Mouse (Mus musculus) cerebellum, adult 8-10 months (tissue): ENCODE data around the gene Slc6a21.
A peak's percentile ranks its signal among the peaks of the same experiment; 100 is the strongest.

Source experiments
- DNase-seq: peaks from one replicate; pipeline ENCODE4 v3.0.0; 2022

The Slc6a21 gene

GRCm38 (mm10) chr7:45257063-45257840 is 20.1 kb upstream of the Slc6a21 start:
- DNase-seq, result no peak

DNA sequence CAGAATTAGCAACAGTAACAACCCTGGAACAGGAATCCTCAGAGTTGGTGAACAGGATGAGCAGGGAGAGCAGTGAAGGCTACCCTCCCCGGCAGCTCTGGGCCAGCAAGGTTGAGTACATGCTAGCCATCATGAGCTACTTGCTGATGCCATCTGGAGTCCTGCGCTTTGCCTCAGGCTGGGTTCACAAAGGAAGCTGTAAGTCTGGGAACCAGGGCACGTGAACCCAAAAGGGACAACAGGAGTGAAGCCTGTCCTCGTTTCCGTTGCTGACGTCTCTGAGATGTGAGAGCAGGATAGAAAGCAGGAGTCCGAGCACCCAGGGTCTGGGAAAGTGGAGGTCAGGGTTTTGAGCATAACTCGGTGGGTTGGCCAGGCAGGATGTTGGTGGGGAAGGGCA is 18.0 kb upstream of the Slc6a21 start:
- DNase-seq, result no peak

GRCm38 (mm10) chr7:45262266-45262665 is 15.0 kb upstream of the Slc6a21 start:
- no peak for DNase-seq

DNA sequence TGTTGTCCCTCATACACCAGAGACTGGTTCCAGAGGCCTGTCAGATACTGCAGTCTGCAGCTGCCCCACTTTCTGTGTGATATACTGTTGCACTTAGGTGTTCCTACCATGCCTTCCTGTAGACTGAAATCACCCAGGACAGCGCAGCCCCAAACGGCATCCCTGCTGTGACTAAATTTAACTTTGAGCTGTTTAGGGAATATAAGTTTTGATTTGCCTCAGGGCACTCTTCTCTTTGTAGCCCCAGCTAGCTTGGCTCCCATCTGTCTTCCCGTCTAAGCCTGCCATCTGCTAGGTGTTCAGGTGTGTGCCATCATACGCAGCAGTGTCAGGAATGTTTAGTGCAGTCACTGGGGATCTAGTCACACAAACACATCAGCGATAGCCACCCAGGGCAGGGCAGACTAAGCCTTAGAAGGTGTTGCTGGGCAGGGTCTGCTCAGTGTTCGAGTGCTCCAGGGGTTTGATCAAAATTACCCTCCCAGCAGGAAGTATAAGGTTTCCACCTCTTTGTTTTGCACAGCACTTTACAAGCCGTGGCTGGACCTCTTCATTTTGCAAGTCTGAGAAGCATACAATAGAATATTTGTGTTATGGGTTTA is 14.2 kb upstream of the Slc6a21 start:
- DNase-seq, result no peak

- no peak for DNase-seq
Observed at GRCm38 (mm10) chr7:45264348-45264747, 13.0 kb upstream of the Slc6a21 start.

- DNase-seq, result no peak
Observed at GRCm38 (mm10) chr7:45265518-45265917, 11.8 kb upstream of the Slc6a21 start.

- DNase-seq, result no peak
Observed at GRCm38 (mm10) chr7:45272786-45273412, 4.4 kb upstream of the Slc6a21 start.

GRCm38 (mm10) chr7:45273672-45274071 is 3.6 kb upstream of the Slc6a21 start:
- no peak for DNase-seq

DNA sequence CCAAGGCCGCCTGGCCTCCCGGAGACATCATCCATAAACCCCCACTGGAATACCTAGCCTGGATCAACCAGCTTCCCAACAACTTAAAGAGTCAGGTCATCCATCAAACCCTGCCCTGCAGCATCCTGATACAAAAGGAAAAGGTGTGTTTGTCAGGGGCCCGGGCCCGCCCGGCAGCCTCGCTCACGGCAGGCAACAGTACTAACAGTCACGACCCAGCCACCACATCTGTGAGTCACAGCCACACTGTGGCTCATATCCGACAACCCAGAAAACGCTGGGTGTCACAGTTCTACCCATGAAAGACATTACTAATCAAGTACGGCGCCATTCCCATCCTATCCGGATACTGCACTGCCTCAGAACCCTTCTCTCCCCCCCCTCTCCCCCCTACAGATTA is 9.2 kb downstream of the Slc6a21 start:
- no peak for DNase-seq

DNA sequence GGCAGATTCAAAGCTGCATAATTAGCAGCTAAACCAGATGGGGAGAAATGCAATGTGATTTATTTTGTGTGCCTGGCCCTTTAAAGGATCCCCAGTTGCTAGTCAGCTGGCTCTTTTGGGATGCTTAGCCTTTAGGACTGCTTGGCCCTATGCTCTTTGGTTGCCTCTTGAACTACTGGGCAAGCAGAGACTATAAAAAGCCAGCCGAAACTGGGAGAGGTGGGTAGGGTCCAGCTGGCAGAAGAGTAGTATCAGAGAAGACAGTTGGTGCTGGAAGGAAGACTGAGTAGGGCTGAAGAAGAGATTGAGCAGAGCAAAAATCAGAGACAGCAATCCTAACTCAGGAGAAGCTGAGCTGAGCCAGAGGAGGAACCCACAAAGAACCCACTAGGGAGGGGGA is 19.3 kb downstream of the Slc6a21 start:
- DNase-seq, result no peak

DNA sequence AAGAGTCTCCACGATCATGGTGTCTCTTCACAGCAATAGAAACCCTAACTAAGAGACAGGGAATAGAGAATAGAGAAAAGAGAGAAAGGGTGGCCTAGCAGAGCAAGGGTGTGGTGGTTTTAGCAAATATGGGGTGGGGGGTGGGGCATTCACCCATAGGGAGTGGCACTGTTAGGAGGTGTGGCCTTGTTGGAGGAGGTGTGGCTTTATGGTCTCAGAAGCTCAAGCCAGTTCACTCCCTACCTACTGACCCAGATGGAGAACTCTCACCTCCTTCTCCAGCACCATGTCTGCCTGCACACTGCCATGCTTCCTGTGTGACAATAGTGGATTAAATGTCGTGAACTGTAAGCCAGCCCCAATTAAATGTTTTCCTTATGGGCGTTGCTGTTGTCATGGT is 20.2 kb downstream of the Slc6a21 start:
- no peak for DNase-seq

DNA sequence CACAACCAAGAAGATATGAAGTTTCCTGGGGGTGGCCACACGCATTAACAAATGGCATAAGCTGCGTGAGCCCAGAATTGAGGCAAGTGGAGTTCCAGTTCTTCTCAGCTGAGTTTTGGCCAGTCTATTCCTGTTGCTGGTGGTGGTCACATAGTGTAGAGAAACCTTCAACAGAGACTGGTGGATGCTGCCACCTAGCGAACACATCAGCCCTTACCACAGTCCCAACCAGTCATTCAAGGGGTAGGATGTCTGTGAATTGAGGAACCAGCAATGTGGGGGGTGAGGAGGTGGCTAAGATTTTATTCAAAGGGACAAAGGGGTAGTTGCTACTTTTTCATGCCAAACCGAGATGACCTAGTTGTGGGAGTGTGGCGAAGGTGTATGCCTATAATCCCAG is 22.4 kb downstream of the Slc6a21 start:
- DNase-seq, result no peak

DNA sequence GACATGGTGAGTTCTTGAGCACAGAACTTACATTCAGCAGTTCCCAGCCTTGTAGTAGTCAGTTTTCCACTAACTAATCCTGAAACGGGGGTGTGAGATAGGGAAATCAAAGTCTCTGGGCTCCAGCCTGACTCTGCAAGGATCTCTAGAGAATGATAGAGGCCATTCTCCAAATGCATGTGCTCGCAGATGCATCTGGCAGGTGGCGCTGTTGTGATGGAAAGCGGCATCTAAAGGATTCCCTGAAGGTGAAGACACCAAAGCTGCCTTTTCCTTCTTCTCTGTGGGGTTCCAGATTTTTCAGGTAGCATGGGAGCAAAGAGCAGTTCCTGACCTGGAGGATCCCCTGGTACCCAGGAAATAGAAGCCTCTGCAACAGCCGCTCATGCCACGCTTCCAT is 23.0 kb downstream of the Slc6a21 start:
- peak; percentile 66 for DNase-seq

DNA sequence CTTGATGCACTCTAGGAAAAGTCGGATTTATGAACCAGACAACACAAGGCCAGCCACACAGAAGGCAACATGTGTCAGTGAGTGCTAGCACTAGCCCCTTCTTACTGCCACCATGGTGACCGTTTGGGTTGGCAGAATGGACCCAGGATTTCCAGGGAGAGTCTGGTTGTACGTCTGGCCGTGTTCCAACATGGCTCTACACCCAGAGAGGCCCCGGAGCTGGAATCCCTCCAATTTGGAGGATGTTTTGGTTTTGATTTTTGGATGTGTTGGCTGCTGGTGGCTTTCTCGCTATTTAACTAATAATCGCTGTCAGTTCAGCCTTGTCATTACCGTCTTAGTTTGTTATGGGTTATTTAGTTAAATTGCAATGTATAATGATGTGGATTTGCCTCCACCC is 25.3 kb downstream of the Slc6a21 start:
- DNase-seq, result no peak

DNA sequence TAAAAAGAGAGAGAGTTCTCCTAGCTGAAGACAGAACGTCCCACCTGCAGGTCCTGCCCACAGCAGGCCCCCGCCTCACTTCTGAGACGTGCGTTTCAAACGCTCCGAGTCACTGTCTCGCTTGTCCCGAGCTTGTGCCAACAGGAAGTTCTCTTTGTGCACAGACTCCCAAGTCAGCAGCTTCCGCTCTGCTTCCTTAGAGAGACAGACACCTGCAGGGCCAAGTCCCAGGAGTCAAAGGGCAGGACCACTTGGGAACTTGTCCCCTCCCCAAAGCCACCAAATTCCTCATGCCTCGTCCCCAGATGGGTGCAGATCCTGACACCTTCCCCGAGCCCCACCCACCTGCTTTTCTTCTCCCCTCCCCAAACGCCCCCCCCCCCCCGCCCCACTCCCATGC is 27.6 kb downstream of the Slc6a21 start:
- DNase-seq, result no peak

- peak; percentile 82 for DNase-seq
Observed at GRCm38 (mm10) chr7:45305275-45305674, 28.0 kb downstream of the Slc6a21 start.

DNA sequence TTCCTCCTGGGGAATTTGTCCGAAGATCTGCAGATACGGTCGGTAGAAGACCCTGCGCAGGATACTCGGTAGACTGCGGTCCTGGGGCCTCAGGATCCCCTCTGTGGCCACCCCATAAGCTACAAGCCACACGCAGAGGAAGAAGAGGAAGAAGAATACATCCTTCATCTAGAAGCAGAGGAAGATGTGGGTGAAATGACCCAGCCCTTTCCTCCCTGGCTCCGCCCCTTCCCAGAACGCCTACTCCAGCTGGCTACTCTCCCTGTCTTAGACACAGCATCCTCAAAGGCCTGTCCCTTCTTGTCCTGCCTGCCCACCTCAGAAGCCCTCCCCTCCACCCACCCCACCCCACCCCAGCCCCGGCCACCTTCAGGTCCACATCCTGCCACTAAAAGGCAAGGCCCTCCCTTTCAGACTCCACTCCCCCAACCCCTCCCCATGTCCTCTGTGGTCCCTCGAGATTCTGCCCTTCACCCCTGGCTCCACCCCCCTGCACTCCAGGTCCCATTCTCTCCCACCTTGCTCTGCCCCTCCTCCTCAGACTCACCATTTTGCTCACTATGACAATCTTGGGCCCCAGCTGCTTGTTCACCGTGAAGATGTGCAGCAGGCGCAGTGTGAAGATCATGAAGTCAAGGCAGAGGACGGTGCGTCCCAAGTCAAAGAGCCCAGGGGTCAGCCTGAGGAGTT is 31.4 kb downstream of the Slc6a21 start:
- DNase-seq, result no peak

DNA sequence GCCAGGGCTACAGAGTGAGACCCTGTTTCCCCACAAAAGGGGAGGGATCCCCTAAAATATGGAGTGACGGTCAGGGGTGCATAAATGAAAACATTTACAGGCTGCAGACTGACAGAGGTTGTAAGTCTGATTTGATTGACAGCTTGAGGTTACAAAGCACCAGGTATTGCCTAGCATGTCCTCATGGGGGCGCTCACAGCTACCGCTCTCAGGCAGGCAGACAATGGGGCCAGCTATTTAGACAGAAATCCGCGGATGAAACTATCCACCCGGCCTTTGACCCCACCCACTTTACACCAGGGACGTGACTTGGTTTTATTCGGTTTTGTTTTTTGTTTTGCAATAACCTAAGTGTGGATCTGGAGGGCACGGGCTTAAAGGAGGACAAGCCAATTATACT is 32.1 kb downstream of the Slc6a21 start:
- peak; percentile 42 for DNase-seq

DNA sequence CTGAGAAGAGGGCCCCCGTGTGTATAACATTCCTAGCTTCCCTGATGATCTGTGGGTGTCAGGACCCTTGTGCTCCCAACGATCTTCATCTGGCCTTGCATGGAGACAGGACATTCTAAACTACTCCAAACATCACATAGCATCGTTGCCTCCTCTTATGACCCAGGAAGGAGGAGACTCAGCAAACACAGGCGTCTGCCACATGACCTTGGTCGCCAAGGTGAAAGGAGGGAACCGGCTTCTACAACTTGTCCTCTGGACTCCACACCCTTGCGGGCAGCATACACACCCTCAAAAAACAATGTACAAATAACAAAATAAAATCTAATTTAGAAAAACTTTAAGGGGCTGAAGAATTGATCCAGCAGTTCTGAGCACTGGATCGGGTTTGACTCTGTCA is 34.7 kb downstream of the Slc6a21 start:
- DNase-seq, result no peak

- no peak for DNase-seq
Observed at GRCm38 (mm10) chr7:45312686-45313453, 35.6 kb downstream of the Slc6a21 start.

DNA sequence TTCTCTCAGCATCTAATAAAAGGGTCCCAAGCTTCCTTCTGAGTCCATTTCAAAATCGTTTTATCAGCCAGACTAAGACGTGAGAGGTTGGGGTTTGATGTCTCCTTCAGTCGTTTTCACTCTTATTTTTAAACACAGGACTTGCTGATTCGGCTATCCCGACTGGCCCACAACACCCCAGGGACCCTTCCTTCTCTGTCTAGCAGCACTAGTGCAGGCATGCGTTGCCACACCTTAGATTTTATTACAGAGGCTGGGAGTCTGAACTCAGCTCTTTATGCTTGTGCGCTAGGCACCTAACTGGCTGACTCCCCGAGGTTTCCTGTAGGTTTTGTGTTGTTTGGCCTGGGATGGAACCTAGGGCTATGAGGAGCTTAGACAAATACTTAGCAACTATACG is 36.2 kb downstream of the Slc6a21 start:
- no peak for DNase-seq

- no peak for DNase-seq
Observed at GRCm38 (mm10) chr7:45315182-45315701, 37.9 kb downstream of the Slc6a21 start.

DNA sequence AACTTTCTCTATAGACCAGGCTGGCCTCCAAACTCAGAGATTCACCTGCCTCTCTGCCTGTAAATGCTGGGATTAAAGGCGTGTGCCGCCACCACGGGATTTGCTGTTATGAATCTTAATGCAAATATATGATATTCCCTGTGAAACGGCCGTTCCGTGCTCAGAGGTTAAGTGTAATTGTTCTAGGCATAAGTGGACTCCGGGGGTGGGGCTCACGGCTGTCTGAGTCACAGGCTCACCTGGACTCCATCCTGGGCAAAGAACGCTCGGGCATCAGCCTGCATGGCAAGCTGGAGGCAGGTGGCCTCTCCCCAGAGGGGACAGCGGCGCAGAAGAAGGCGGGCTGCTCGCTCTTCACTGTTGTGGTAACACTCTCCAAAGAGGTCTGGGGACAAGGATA is 39.2 kb downstream of the Slc6a21 start:
- no peak for DNase-seq
